Mouse (Mus musculus) thymus, postnatal 14 days (tissue): ENCODE measurements at regions not wholly inside any gene's neighbourhood (a gene's known extent, or its start where the extent isn't known, plus 50 kb on each side); places are given as distances from the start of the nearest gene placed in this dataset.

Source experiments
- DNase-seq: peaks from one replicate; pipeline ENCODE4 v3.0.0; 2021

GRCm38 (mm10) chr3:103515946-103516345, 59.1 kb upstream of the Syt6 start:
- no peak for DNase-seq

GRCm38 (mm10) chr3:103517376-103518304, 57.4 kb upstream of the Syt6 start:
- DNase-seq = no peak

- DNase-seq = no peak
Measured at GRCm38 (mm10) chr3:103518624-103519023, 56.4 kb upstream of the Syt6 start.
